Mouse (Mus musculus) E14TG2a.4 (cell line): Measurements from ENCODE around the gene Trpm6.

ENCODE experiments used
- H3K27me3 ChIP-seq: 2 replicates; pipeline ENCODE4 v1.6.1; 2014; ENCODE audit warnings: low read length, control low read depth; ENCODE audit not compliant: insufficient read depth
- H3K36me3 ChIP-seq: 2 replicates; pipeline ENCODE4 v1.6.1; 2014; ENCODE audit warnings: low read length, control low read depth; ENCODE audit not compliant: insufficient read depth
- H3K4me1 ChIP-seq: replicated peaks from 2 replicates; pipeline ENCODE4 v1.6.1; 2014; ENCODE audit warnings: low read depth, low read length, control low read depth
- H3K4me3 ChIP-seq: replicated peaks from 2 replicates; pipeline ENCODE4 v1.5.1; 2014; ENCODE audit warnings: mild to moderate bottlenecking, low read length
- H3K9me3 ChIP-seq: 2 replicates; pipeline ENCODE4 v1.6.1; 2014; ENCODE audit warnings: low read length, control low read depth
- CTCF ChIP-seq: conservative IDR thresholded peaks from 2 replicates; pipeline ENCODE4 v1.5.1; 2014; ENCODE audit warnings: low read length
- NANOG ChIP-seq: IDR thresholded peaks from 2 replicates; pipeline ENCODE4 v1.6.1; 2014; ENCODE audit warnings: borderline replicate concordance, low read length, mixed read lengths
- POU5F1 ChIP-seq: IDR thresholded peaks from 2 replicates; pipeline ENCODE4 v1.6.1; 2014; ENCODE audit warnings: low read length, borderline replicate concordance

Gene Trpm6

GRCm38 (mm10) chr19:18872792-18873569 lies 123.2 kb downstream of the Trpm6 start:
- H3K9me3 ChIP-seq: no peaks in the 10 kb centered on the region
- TF ChIP-seq POU5F1 (no peak), NANOG (no peak)
- no peak overlapping the region for H3K4me3 ChIP-seq
- H3K4me1 ChIP-seq: no peaks in the 10 kb centered on the region
- H3K36me3 ChIP-seq: no peaks in the 10 kb centered on the region
- no peaks in the 10 kb centered on the region for H3K27me3 ChIP-seq

GRCm38 (mm10) chr19:18873709-18874644 lies 124.2 kb downstream of the Trpm6 start:
- Histone ChIP-seq H3K4me3 (no peak overlapping the region), H3K9me3 (no peaks in the 10 kb centered on the region), H3K36me3 (no peaks in the 10 kb centered on the region), H3K4me1 (no peaks in the 10 kb centered on the region), H3K27me3 (no peaks in the 10 kb centered on the region)
- TF ChIP-seq CTCF: no peak
- TF ChIP-seq POU5F1: no peak
- TF ChIP-seq NANOG: no peak

GRCm38 (mm10) chr19:18879264-18879663 lies 129.5 kb downstream of the Trpm6 start:
- Histone ChIP-seq H3K9me3 (no peaks in the 10 kb centered on the region), H3K4me3 (no peak overlapping the region), H3K4me1 (no peaks in the 10 kb centered on the region), H3K27me3 (no peaks in the 10 kb centered on the region), H3K36me3 (no peaks in the 10 kb centered on the region)
- TF ChIP-seq POU5F1 (no peak), NANOG (no peak), CTCF (no peak)

GRCm38 (mm10) chr19:18881162-18881561 lies 131.4 kb downstream of the Trpm6 start:
- Histone ChIP-seq H3K4me1 (no peaks in the 10 kb centered on the region), H3K36me3 (no peaks in the 10 kb centered on the region), H3K4me3 (no peak overlapping the region), H3K27me3 (no peaks in the 10 kb centered on the region), H3K9me3 (no peaks in the 10 kb centered on the region)
- no peak for TF ChIP-seq NANOG
- TF ChIP-seq CTCF: no peak
- TF ChIP-seq POU5F1: no peak

- TF ChIP-seq CTCF (no peak), NANOG (no peak), POU5F1 (no peak)
- Histone ChIP-seq H3K9me3 (no peaks in the 10 kb centered on the region), H3K4me3 (no peak overlapping the region), H3K36me3 (no peaks in the 10 kb centered on the region), H3K27me3 (no peaks in the 10 kb centered on the region; the same call in 1 of the 2 replicates), H3K4me1 (peaks cover 6% of the 10 kb centered on the region)
Observed at GRCm38 (mm10) chr19:18887646-18888407, 138.0 kb downstream of the Trpm6 start.

GRCm38 (mm10) chr19:18888491-18889116 lies 138.8 kb downstream of the Trpm6 start:
- H3K36me3 ChIP-seq: no peaks in the 10 kb centered on the region
- H3K27me3 ChIP-seq: no peaks in the 10 kb centered on the region; the same call in 1 of the 2 replicates
- H3K9me3 ChIP-seq: no peaks in the 10 kb centered on the region
- H3K4me1 ChIP-seq: peaks cover 6% of the 10 kb centered on the region
- no peak overlapping the region for H3K4me3 ChIP-seq
- TF ChIP-seq NANOG (no peak), POU5F1 (no peak), CTCF (no peak)

GRCm38 (mm10) chr19:18889117-18889627 lies 139.4 kb downstream of the Trpm6 start:
- no peak for TF ChIP-seq NANOG
- no peak for TF ChIP-seq CTCF
- Histone ChIP-seq H3K9me3 (no peaks in the 10 kb centered on the region), H3K4me1 (peaks cover 6% of the 10 kb centered on the region), H3K27me3 (no peaks in the 10 kb centered on the region; the same call in 1 of the 2 replicates), H3K36me3 (no peaks in the 10 kb centered on the region), H3K4me3 (no peak overlapping the region)

GRCm38 (mm10) chr19:18889632-18890031 lies 139.8 kb downstream of the Trpm6 start:
- no peaks in the 10 kb centered on the region; the same call in 1 of the 2 replicates for H3K27me3 ChIP-seq
- peaks cover 6% of the 10 kb centered on the region for H3K4me1 ChIP-seq
- no peaks in the 10 kb centered on the region for H3K9me3 ChIP-seq
- H3K36me3 ChIP-seq: no peaks in the 10 kb centered on the region
- H3K4me3 ChIP-seq: no peak overlapping the region
- TF ChIP-seq CTCF (no peak), NANOG (no peak), POU5F1 (no peak)
